Mouse (Mus musculus) gastrocnemius, postnatal 25 days (tissue): ENCODE measurements around the gene Fgfr2. TPM values are rescaled to one million over a fixed set of nuclear protein-coding genes. Genes with fewer than 3 reads are reported as not detected.
"Not testable (repeated sequence)": the region's sequence is repeated elsewhere in the genome, so short reads cannot be mapped to it uniquely, and the experiment has no call there.

Experiments
- DNase-seq: peaks from one replicate; pipeline ENCODE4 v3.0.0; 2022
- total RNA-seq, 2 experiments: library from RNA; stranded (reverse); gene quantifications; 1 replicate in 1 of 2; 2 replicates in 1 of 2; pipeline ENCODE4 v1.2.3; 2021

The Fgfr2 gene
- total RNA-seq, 2 experiments from 2014 or later = 0.33 to 0.96 TPM

DNA sequence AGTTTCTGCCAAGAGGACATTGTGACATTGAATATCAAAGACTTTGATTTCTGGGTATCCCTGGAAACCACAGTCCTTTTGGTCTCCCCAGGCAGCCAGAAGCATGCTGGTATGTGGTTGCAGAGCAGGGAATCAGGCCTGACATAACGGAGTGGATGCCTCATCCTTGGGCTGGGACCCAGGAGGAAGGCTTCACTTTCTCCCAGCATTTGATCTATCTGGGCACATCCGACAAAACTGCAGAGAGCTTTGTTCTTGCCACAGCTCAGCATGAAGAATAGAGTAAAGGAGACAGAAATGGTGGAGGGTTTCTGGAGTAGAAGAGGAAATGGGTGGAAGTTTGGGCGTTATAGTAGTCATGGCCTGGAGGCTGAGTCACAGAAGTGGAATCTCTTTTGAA, 1990.0 kb downstream of the Fgfr2 start:
- DNase-seq = no peak

DNA sequence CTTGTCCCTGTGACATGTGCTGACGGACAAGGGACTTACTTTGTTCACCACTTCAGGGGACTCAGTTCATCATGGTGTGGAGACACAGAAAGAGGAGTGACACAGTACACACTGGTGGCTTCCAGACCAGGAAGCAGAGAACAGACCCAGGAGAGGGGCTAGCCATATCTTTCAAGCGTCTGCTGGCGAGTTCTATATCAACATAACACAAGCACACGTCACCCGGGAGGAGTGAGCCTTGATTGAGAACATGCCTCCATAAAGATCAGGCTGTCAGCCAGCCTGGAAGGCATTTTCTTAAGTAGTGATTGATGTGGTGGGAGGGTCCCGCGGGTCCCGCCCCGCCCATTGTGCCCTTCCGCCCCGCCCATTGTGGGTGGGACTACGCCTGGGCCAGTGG, 1993.1 kb downstream of the Fgfr2 start:
- no peak for DNase-seq

DNA sequence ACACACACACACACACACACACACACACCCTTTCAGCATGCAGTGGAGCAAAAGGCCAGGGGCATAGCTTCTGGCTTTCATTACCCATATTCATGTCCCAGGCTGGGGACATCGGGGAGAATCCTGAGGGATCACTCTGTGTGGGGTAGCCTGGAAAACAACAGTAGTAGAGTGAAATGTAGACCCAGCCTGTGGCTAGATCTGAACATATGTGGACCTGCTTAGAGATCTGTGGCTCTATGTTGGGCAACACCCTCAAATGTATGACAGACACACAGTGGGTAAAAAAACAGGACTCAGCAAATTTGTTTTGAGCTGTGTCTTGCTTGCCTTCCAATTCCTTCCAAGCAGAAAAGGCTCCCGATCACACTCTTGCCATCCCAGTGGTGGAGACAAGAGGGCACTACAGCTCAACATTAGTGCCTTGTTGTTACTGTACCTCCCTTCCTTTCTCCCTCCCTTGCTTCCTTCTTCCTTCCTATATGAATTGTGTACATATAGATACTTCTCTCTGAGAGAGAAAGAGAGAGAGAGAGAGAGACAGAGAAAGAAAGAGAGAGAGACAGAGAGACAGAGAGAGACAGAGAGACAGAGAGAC, 2000.8 kb downstream of the Fgfr2 start:
- DNase-seq = no peak

DNA sequence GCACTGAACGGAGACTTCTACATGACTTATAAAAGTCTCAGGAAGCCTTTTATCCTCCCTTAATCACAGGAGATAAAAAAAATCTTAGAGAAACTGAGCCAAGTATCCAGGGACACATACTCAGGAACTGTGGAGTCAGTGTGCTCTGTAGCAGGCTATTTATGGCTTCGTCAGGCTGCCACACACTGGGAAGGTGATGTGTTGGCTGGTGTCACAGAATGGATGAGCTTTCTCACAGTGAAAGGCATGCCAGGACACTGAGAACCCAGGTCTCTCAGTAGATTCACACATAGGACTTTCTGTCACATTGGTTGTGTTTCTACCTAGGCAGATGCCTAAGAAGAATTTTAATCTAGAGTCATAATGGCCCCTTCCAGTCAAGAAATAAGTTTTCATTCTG, 2008.7 kb downstream of the Fgfr2 start:
- DNase-seq = no peak

DNA sequence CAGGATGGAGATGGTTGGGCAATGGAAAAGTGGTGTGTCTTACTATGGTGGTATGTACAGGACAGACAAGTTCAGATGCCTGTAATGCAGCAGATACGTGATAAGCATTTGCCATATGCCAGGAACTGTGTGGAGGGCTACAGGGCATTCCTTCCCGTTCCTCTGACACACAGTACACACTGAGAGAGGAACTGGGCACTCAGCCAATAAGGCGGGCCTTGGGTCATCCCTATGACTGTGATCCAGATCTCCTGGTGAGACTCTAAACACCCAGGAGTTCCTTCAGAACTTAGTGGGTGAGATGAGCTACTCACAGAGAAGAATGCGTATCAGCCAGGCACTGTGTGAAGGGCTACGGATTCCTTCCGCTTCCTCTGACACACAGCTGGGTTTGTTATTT, 2009.5 kb downstream of the Fgfr2 start:
- no peak for DNase-seq

DNA sequence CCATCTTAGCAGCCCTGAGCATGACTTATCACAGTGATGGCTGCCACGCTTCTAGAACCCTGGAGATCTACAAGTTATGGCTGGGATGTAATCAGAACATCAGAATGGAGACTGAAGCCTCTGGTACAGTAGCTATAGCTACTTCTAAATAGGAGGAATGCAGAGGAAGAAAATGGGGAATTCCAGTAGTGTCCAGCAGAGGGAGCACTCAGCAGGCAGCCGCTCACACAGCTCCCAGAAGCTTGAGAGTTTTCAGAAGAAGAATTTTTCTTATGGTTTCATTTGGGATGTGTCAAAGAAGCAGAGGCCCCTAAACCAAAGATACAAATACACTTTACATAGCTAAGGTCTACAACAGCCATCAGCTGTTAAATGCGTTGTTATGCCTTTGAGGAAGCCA, 2010.7 kb downstream of the Fgfr2 start:
- no peak for DNase-seq

DNA sequence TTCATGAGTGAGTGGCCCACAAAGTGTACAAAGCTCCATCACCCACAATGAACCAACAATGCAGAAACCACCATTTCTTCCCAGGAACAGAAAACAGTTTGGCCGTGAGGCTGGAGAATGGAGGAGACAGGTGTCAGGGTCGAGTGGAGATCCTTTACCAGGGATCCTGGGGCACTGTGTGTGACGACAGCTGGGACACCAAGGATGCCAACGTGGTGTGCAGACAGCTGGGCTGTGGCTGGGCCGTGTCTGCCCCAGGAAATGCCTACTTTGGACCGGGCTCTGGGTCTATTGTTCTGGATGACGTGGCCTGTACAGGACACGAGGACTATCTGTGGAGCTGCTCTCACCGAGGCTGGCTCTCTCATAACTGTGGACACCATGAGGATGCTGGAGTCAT, 2040.7 kb downstream of the Fgfr2 start:
- DNase-seq = not testable (repeated sequence)

DNA sequence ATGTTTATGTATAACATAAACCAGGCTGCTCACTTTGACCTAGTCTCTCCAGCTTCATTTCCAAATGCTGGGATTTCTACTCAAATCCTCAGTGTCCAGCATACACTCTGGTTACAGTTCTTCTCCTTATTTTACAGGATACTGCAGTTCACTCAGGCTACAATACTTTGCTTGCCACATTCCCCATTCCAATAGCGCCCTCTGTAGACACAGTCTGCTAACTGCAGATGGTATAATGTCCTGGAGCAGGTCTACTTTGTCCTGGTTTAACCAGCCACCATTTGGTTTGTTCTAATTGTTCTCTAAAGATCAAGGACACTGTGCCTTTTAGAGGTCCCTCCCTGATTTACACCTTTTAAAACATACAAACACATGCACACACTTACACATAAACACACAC, 2047.2 kb downstream of the Fgfr2 start:
- no peak for DNase-seq

DNA sequence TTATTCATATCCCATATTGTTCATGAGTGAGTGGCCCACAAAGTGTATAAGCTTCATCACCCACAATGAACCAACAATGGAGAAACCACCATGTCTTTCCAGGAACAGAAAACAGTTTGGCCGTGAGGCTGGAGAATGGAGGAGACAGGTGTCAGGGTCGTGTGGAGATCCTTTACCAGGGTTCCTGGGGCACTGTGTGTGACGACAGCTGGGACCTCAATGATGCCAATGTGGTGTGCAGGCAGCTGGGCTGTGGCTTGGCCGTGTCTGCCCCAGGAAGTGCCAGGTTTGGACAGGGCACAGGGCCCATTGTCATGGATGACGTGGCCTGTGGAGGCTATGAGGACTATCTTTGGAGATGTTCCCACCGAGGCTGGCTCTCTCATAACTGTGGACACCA, 2049.1 kb downstream of the Fgfr2 start:
- DNase-seq = not testable (repeated sequence)

DNA sequence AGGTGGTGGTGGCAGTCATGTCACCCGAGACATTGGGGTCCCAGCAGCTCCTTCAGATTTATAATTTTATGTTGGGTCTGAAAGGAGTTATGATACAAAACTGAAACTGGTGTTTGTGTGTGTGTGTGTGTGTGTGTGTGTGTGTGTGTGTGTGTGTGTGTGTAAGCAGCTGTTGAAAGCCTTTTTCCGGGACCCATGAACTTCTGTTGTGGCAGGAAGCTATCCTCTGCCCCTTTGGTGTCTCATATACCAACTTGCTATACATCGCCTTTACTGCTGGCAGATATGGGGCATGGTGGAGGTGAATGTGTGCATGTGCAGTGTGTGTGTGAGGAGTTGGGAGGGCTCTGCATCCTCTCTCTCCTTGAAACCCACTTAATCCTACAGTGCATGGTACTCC, 2049.7 kb downstream of the Fgfr2 start:
- peak; percentile 13 for DNase-seq

DNA sequence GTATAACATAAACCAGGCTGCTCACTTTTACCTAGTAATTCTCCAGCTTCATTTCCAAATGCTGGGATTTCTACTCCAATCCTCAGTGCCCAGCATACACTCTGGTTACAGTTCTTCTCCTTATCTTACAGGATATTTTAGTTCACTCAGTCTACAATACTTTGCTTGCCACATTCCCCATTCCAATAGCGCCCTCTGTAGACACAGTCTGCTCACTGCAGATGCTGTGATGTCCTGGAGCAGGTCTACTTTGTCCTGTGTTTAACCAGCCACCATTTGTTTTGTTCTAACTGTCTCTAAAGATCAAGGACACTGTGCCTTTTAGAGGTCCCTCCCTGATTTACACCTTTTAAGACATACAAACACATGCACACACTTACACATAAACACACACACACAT, 2055.0 kb downstream of the Fgfr2 start:
- not testable (repeated sequence) for DNase-seq

DNA sequence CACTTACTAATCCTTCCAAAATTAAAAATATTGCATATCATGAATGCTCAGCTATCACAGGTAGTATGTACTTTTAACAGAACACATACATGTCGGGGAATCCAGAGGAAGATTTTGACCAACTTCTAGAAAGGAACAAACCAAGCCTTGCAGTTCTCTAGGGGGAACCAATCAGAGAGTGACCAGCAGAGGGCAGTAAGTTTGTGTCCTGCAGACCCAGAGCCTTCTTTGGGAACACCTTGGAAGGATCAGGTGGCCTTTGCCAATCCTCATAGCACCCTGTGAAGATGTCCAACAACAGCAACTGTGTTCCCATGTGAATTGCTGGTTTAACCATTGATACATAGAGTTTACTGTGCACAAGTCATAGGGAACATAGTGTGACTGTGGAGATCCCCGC, 2060.6 kb downstream of the Fgfr2 start:
- no peak for DNase-seq

DNA sequence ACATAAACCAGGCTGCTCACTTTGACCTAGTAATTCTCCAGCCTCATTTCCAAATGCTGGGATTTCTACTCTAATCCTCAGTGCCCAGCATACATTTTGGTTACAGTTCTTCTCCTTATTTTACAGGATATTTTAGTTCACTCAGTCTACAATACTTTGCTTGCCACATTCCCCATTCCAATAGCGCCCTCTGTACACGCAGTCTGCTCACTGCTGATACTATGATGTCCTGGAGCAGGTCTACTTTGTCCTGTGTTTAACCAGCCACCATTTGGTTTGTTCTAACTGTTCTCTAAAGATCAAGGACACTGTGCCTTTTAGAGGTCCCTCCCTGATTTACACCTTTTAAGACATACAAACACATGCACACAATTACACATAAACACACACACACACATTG, 2063.3 kb downstream of the Fgfr2 start:
- DNase-seq = not testable (repeated sequence)

DNA sequence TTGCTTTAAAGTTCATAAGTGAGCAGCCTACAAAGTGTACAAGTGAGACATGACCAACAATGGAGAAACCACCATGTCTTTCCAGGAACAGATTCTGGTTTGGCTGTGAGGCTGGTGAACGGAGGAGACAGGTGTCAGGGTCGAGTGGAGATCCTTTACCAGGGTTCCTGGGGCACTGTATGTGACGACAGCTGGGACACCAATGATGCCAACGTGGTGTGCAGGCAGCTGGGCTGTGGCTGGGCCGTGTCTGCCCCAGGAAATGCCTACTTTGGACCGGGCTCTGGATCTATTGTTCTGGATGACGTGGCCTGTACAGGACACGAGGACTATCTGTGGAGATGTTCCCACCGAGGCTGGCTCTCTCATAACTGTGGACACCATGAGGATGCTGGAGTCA, 2065.2 kb downstream of the Fgfr2 start:
- not testable (repeated sequence) for DNase-seq

DNA sequence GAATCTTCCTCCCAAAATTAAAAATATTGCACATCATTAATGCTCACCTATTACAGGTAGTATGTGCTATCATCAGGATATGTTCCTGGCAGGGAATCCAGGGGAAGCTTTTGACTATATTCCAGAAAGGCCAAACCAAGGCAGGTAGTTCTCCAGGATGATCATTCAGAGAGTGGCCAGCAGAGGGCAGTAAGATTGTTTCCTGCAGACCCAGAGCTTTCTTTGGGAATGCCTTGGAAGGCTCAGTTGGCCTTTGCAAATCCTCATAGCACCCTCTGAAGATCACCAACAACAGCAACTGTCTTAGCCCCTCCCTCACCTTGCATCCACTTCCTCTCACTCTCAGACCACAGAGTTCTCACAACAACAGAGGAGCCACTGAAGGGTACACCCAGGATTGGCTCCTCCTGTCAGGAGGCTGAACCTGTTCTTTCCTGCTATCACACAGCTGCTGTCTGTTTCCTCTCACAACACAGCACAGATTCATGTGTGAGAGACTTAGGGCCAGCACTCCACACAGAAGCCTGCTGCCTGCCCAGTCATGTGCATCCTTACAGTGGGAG, 2068.3 kb downstream of the Fgfr2 start:
- DNase-seq = no peak

DNA sequence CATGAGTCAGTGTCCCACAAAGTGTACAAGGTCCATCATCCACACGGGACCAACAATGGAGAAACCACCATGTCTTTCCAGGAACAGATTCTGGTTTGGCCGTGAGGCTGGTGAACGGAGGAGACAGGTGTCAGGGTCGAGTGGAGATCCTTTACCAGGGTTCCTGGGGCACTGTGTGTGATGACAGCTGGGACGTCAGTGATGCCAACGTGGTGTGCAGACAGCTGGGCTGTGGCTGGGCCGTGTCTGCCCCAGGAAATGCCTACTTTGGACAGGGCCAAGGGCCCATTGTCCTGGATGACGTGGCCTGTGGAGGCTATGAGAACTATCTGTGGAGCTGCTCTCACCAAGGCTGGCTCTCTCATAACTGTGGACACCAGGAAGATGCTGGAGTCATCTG, 2073.3 kb downstream of the Fgfr2 start:
- DNase-seq = not testable (repeated sequence)

DNA sequence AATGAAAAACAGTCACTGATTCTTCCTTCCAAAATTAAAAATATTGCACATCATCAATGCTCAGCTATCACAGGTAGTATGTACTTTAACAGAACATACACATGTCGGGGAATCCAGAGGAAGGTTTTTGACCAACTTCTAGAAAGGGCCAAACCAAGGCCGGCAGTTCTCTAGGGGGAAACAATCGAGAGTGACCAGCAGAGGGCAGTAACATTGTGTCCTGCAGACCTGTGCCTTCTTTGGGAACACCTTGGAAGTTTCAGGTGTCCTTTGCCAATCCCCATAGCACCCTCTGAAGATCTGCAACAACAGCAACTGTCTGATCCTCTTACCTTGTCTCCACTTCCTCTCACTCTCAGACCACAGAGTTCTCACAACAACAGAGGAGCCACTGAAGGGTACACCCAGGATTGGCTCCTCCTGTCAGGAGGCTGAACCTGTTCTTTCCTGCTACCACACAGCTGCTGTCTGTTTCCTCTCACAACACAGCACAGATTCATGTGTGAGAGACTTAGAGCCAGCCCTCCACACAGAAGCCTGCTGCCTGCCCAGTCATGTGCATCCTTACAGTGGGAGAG, 2077.8 kb downstream of the Fgfr2 start:
- not testable (repeated sequence) for DNase-seq

DNA sequence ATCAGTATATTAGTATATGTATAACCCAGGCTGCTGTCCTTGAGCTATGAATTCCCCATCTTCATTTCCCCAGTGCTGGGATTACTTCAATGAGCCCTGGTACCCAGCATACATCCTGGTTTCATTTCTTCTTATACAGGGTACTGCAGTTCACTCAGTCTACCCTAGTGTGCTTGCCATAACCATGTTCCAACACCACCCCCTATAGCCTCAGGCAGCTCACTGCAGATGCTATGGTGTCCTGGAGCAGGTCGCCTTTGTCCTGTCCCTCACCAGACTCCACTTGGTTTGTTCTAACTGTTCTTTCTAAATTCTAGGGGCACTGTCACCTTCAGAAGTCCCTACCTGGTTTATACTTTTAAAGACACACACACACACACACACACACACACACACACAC, 2080.5 kb downstream of the Fgfr2 start:
- no peak for DNase-seq

DNA sequence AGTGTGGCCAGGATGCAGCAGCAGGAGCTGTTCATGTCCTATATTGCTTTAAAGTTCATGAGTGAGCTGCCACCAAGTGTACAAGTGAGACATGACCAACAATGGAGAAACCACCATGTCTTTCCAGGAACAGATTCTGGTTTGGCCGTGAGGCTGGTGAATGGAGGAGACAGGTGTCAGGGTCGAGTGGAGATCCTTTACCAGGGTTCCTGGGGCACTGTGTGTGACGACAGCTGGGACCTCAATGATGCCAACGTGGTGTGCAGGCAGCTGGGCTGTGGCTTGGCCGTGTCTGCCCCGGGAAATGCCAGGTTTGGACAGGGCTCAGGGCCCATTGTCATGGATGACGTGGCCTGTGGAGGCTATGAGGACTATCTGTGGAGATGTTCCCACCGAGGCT, 2082.4 kb downstream of the Fgfr2 start:
- DNase-seq = not testable (repeated sequence)

DNA sequence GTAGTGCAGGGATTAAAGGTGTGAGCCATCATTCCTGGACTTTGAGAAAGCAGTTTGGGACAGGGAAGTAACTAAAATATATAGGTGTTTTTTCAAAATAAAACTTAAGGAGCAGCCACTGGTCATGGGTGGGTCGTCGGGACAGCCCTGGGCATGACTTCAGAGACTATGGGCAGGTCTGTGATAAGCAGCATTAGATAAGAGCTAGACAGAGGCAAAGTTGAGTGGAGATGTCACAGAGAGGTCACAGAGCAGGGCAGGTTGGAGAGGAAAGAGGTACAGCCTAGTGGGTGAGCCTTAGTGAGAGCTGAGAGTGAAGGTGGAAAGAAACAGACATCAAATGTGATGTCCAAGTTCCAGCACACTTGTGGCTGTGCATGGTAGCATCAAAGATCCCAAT, 2086.1 kb downstream of the Fgfr2 start:
- no peak for DNase-seq

DNA sequence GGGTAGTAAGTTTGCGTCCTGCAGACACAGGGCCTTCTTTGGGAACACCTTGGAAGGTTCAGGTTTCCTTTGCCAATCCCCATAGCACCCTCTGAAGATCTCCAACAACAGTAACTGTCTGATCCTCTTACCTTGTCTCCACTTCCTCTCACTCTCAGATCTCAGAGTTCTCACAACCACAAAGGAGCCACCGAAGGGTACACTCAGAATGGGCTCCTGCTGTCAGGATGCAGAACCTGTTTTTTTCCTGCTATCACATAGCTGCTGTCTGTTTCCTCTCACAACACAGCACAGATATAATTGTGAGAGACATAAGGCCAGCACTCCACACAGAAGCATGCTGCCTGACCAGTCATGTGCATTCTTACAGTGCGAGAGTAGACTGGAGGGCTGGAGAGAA, 2086.8 kb downstream of the Fgfr2 start:
- no peak for DNase-seq

DNA sequence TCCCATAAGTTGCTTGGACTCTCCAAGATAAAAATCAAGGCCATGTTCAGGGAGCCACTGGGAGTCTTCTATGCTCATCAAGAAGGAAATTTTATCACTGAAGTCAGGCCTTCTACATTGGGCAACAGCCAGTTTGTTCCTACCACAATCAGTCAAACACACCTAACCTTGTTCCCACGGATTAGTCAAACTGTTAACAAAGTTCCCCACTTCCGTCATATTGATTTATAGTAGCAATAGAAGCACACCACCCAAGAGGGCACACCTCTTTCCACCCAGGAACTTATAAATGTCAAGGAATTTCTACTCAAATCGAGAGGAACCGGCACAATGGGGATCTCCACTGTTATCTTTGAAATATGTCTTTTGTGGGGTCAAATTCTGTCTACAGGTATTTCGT, 2091.4 kb downstream of the Fgfr2 start, which contains the start of gene Dmbt1:
Gene Dmbt1 (plus strand): TSS at position 299 of the 400 bp plus-strand sequence.
- no peak for DNase-seq

DNA sequence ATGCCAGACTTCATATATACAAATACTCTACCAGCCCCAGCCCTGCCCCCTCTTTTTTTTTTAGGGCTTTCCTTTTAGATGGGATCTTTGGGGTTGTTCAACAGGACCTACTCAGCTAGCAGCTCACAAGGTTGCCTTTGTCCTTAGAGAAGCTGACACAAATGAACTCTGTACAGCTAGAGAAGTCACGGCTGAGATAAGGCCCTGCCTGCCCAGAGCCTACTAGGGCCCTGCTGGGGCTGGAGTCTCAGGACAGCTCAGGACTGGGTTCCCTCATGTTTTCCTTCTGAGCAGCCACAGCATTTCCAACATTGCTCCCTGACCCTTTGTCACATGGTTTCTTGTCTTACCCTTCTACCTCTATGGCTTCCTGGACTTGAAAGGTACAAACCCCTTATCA, 2095.6 kb downstream of the Fgfr2 start:
- no peak for DNase-seq

DNA sequence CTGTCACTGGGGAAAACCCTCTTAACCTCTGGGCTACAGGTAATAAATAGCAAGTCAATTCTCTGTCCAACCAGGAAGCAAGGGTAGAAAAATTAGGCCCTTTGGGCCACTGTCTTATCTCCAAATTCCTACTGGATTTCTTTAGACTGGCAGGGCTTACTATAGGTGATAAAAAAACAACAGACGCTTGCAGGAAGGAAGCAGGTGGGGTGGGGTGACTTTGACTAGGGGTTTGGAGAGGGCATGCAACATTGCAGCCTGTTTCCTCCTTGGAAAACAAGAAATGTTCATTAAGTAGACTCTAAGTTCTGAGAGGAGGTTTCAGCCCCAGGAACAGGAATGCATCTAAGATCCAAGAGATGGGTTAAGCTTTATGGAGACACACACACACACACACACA, 2098.3 kb downstream of the Fgfr2 start:
- no peak for DNase-seq
